Mouse (Mus musculus) small intestine, adult 2 months (tissue): ENCODE data around the gene Fnbp1l.

Source experiments
- CTCF ChIP-seq: fragments of 200-500 bp; IDR thresholded peaks from 2 replicates; pipeline ENCODE4 v1.5.1; 2012; ENCODE audit warnings: low read depth, mild to moderate bottlenecking, control low read depth, inconsistent platforms, low read length, moderate library complexity, mixed read lengths; ENCODE audit not compliant: insufficient replicate concordance, insufficient read length; ENCODE audit errors: extremely low read depth
- POLR2A ChIP-seq: fragments of 200-500 bp; IDR thresholded peaks from 2 replicates; pipeline ENCODE4 v1.6.1; 2012; ENCODE audit warnings: low read depth, mild to moderate bottlenecking, control low read depth, inconsistent platforms, low read length, moderate library complexity

DNA sequence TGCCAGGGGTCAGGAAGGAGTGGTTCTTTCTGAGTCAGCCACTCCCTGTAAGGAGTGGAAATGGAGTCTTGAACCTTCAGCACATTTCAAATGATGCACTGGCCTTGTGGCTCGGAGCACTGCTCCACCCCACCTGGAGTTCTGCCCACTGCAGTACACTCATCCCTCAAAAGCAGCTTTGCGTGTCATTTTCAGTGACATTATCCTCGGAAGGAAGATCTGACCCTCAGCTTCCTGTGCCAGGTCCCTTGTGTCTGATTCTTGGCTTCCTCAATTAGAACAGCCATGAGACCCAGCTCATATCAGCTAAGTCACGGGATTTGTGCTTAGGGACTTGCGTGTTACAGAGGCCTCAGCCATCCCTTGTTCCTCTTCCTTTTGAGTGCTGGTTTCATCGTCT, 121.6 kb downstream of the Fnbp1l start:
- TF ChIP-seq CTCF (no peak), POLR2A (no peak)
